Mouse (Mus musculus) C2C12 (cell line): ENCODE measurements at regions not wholly inside any gene's neighbourhood (a gene's known extent, or its start where the extent isn't known, plus 50 kb on each side); places are given as distances from the start of the nearest gene placed in this dataset.

Source experiments
- CEBPB ChIP-seq: IDR thresholded peaks from one replicate; pipeline ENCODE4 v1.6.1; 2011; ENCODE audit warnings: low read depth, mild to moderate bottlenecking, control low read depth, moderate library complexity
- CTCF ChIP-seq: IDR thresholded peaks from one replicate; pipeline ENCODE4 v1.5.1; 2011; ENCODE audit not compliant: control insufficient read depth, insufficient read depth, insufficient read length
- MAX ChIP-seq: IDR thresholded peaks from one replicate; pipeline ENCODE4 v1.6.1; 2011; ENCODE audit warnings: mild to moderate bottlenecking, control low read depth
- MYOD1 ChIP-seq: IDR thresholded peaks from one replicate; pipeline ENCODE4 v1.6.1; 2011; ENCODE audit warnings: low read depth; ENCODE audit not compliant: control insufficient read depth, insufficient read length

DNA sequence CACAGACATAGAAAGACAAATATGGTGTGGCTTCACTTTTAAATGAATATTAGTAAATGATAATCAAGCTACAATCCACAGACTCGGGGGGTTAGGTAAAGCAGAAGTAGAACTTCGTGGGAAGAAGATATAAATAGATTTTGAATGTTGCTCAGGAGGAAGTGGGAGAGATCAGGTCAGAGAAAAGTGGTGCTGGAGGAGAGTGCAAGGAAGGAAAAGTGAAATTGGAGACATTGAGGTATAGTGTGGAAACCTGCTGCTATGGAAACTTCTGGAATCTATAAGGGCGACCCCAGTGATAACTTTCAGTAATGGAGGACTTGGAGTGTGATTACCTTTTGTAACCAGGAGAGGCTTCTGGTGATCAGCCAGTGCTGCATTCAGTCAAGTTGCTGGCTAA, 789.4 kb downstream of the Dach1 start:
- TF ChIP-seq CTCF (no peak), MYOD1 (no peak), CEBPB (no peak), MAX (no peak)
